Mouse (Mus musculus) left cerebral cortex, adult 2 months (tissue): ENCODE data around the gene Anxa4. TPM values are rescaled to one million over a fixed set of nuclear protein-coding genes. Genes with fewer than 3 reads are reported as not detected.

Experiments
- DNase-seq, 2 experiments: peaks; one replicate each; pipeline ENCODE4 v3.0.0; 2021 to 2022; ENCODE audit warnings: low spot score in 2 of 2, mixed read lengths in 1 of 2; ENCODE audit errors: extremely low spot score in 1 of 2
- H3K27ac ChIP-seq: fragments of 200-600 bp; 2 replicates; pipeline ENCODE4 v1.8.1; 2022
- H3K4me3 ChIP-seq: fragments of 200-600 bp; 2 replicates; pipeline ENCODE4 v1.8.1; 2022
- CTCF ChIP-seq: fragments of 200-600 bp; IDR thresholded peaks from 2 replicates; pipeline ENCODE4 v1.8.1; 2022; ENCODE audit warnings: antibody characterized with exemption, mild to moderate bottlenecking, moderate library complexity
- intact Hi-C: fragments of 180-260 bp; cut with DNase I; formaldehyde crosslinking; loops from one replicate; pipeline ENCODE4 v1.15.1; 2025
- total RNA-seq, 2 experiments: library from RNA; stranded (reverse); gene quantifications; 2 replicates each; pipeline ENCODE4 v1.2.3; 2021

The Anxa4 gene
- total RNA-seq, 2 experiments from 2014 or later: 6.5 to 7.7 TPM

GRCm38 (mm10) chr6:86822285-86823050, 29.1 kb upstream of the Anxa4 start:
- peak overlapping the region; percentile 88 for H3K27ac ChIP-seq
- TF ChIP-seq CTCF: no peak; the same call in 1 of the 2 replicates
- peak overlapping the region; percentile 40 for H3K4me3 ChIP-seq
- DNase-seq: peak; percentile 83 to 84
- intact Hi-C loops: loop anchor here (1.0 to 2.0 kb wide), 2 partner anchors 22 to 28 kb away; no protein-coding TSS in a partner anchor

GRCm38 (mm10) chr6:86820690-86821089, 27.3 kb upstream of the Anxa4 start:
- TF ChIP-seq CTCF: peak; percentile 47
- Histone ChIP-seq H3K4me3 (no peak overlapping the region), H3K27ac (no peak overlapping the region)
- no peak for DNase-seq
- intact Hi-C loops: no loop called here

- intact Hi-C loops: no loop called here
- H3K27ac ChIP-seq: no peak overlapping the region
- no peak for TF ChIP-seq CTCF
- DNase-seq: no peak
- H3K4me3 ChIP-seq: no peak overlapping the region
These were observed 26.5 kb upstream of the Anxa4 start for GRCm38 (mm10) chr6:86819926-86820325.

GRCm38 (mm10) chr6:86818914-86819313, 25.5 kb upstream of the Anxa4 start:
- intact Hi-C loops: no loop called here
- H3K4me3 ChIP-seq: no peak overlapping the region
- no peak overlapping the region for H3K27ac ChIP-seq
- no peak for DNase-seq
- no peak for TF ChIP-seq CTCF

GRCm38 (mm10) chr6:86816586-86816985, 23.2 kb upstream of the Anxa4 start:
- intact Hi-C loops: no loop called here

GRCm38 (mm10) chr6:86815436-86815835, 22.1 kb upstream of the Anxa4 start:
- intact Hi-C loops: no loop called here
- Histone ChIP-seq H3K4me3 (peak overlapping the region; percentile 20), H3K27ac (peak overlapping the region; percentile 60)
- TF ChIP-seq CTCF: no peak
- no peak for DNase-seq

More at GRCm38 (mm10) chr6:86816586-86816985, 23.2 kb upstream of the Anxa4 start:
- no peak for DNase-seq
- TF ChIP-seq CTCF: peak; percentile 59
- Histone ChIP-seq H3K27ac (peak overlapping the region; percentile 10; the same call in 1 of the 2 replicates), H3K4me3 (no peak overlapping the region)

GRCm38 (mm10) chr6:86814926-86815325, 21.5 kb upstream of the Anxa4 start:
- TF ChIP-seq CTCF: no peak
- intact Hi-C loops: loop anchor here (5.0 kb wide), 1 partner anchor 187 kb away; no protein-coding TSS in a partner anchor
- Histone ChIP-seq H3K4me3 (peak overlapping the region; percentile 20), H3K27ac (peak overlapping the region; percentile 60)
- DNase-seq: no peak

GRCm38 (mm10) chr6:86813341-86813740, 20.0 kb upstream of the Anxa4 start:
- no peak overlapping the region for H3K4me3 ChIP-seq
- TF ChIP-seq CTCF: peak; percentile 79
- peak in 1 of 2 experiments; percentile 52 for DNase-seq
- no peak overlapping the region for H3K27ac ChIP-seq
- intact Hi-C loops: loop anchor here (1.0 to 5.0 kb wide), 2 partner anchors 109 to 189 kb away; no protein-coding TSS in a partner anchor

- no peak overlapping the region for H3K27ac ChIP-seq
- no peak overlapping the region for H3K4me3 ChIP-seq
- intact Hi-C loops: loop anchor here (1.0 to 5.0 kb wide), 2 partner anchors 109 to 189 kb away; no protein-coding TSS in a partner anchor
- DNase-seq: no peak
- no peak for TF ChIP-seq CTCF
These were observed 19.5 kb upstream of the Anxa4 start for GRCm38 (mm10) chr6:86812919-86813318.

- peak; percentile 78 to 80 for DNase-seq
- Histone ChIP-seq H3K27ac (no peak overlapping the region), H3K4me3 (no peak overlapping the region)
- TF ChIP-seq CTCF: peak; percentile 99
- intact Hi-C loops: loop anchor here (1.0 kb wide), 1 partner anchor 59 kb away; no protein-coding TSS in a partner anchor
These were observed 13.2 kb upstream of the Anxa4 start for GRCm38 (mm10) chr6:86806455-86807086.

GRCm38 (mm10) chr6:86804646-86805045, 11.3 kb upstream of the Anxa4 start:
- TF ChIP-seq CTCF: no peak
- intact Hi-C loops: no loop called here
- H3K27ac ChIP-seq: no peak overlapping the region
- H3K4me3 ChIP-seq: no peak overlapping the region
- DNase-seq: no peak

- no peak for DNase-seq
- no peak overlapping the region for H3K4me3 ChIP-seq
- no peak overlapping the region for H3K27ac ChIP-seq
- intact Hi-C loops: no loop called here
- no peak for TF ChIP-seq CTCF
These were observed 8.0 kb upstream of the Anxa4 start for GRCm38 (mm10) chr6:86801431-86801830.
